In the genomic region with DNA sequence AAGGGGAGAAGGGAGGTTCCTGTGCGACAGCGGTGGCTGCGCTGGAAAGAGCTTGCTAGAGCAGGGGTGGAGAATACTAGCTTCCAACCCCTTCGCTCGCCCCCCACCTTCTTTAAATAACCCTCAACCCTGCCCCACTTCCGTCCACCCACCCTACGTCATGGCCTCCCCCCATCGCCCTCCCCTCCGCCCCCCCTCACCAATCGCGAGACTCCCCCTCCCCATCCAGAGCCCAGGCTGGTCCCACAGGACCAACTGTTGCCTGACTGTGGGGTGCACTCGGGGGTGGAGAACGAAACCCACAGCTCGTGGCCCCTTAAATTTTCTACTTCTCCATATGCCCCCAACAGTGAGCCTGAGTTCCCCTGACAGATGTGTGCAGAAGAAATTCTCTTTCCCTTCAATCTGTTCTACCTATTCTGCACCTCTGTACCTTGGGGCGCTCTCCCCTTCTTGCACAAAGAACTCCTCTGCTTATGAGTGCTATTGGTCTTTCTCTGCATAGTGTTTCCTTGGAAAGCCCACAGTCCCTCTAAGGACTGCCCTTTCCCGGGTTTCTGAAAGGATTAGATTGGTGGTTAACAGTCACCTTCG, we compare ENCODE assay signal across 8 mouse cellular contexts. TPM values are rescaled to one million over a fixed set of nuclear protein-coding genes. Genes with fewer than 3 reads are reported as not detected.
DNase-seq lines count a peak whose midpoint lies in the region; ATAC-seq lines count a peak whose summit lies in the region.

A gene (minus strand): TSS at position 544 of the 594 bp plus-strand sequence.

- no peak for DNase-seq in kidney, adult 8-10 months
- DNase-seq in adrenal gland, adult 2 months, result no peak
- DNase-seq in forebrain, embryonic 10.5 days (ENCODE audit: extremely low spot score, low spot score), result no peak
- no peak for DNase-seq in layer of hippocampus, postnatal 36 days
- no peak for DNase-seq in MN1 (ENCODE audit: low spot score)
- no peak for DNase-seq in spleen, postnatal 4 days (ENCODE audit: low spot score in 2 of 2)

- H3K9ac ChIP-seq in kidney, embryonic 15.5 days, result peak within 1 kb of the TSS; percentile 60
- peak within 1 kb of the TSS; percentile 84 for H3K9ac ChIP-seq in midbrain, embryonic 16.5 days (ENCODE audit: low read depth, low read length)

- H3K4me2 ChIP-seq in kidney, embryonic 15.5 days, result peak within 1 kb of the TSS; percentile 74
- peak within 1 kb of the TSS; percentile 66 for H3K4me2 ChIP-seq in midbrain, embryonic 16.5 days (ENCODE audit: low read length)

- 33% methylated on average over 17 of the region's 17 CpGs for WGBS in kidney, embryonic 15.5 days
- 18% methylated on average over 11 of the region's 17 CpGs for WGBS in forebrain, embryonic 10.5 days
- 28% methylated on average over 13 of the region's 17 CpGs for WGBS in midbrain, embryonic 16.5 days

- H3K9me3 ChIP-seq in kidney, embryonic 15.5 days (replicated peaks), result no peaks in the 10 kb centered on the region
- H3K9me3 ChIP-seq in forebrain, embryonic 10.5 days, result no peaks in the 10 kb centered on the region
- H3K9me3 ChIP-seq in midbrain, embryonic 16.5 days (replicated peaks; ENCODE audit: control insufficient read depth, low read length, poor library complexity, severe bottlenecking), result no peaks in the 10 kb centered on the region

- H3K4me3 ChIP-seq in kidney, embryonic 15.5 days (replicated peaks), result peak within 1 kb of the TSS; percentile 61
- peak within 1 kb of the TSS; percentile 67 for H3K4me3 ChIP-seq in forebrain, embryonic 10.5 days
- peak within 1 kb of the TSS; percentile 64 for H3K4me3 ChIP-seq in midbrain, embryonic 16.5 days (ENCODE audit: low read depth, low read length)

- H3K27me3 ChIP-seq in kidney, embryonic 15.5 days, result no peaks in the 10 kb centered on the region
- H3K27me3 ChIP-seq in forebrain, embryonic 10.5 days (ENCODE audit: poor library complexity, severe bottlenecking), result 0 out of 2 replicates have a peak, but pooled peaks cover 4% of the 10 kb centered on the region
- no peaks in the 10 kb centered on the region for H3K27me3 ChIP-seq in midbrain, embryonic 16.5 days (ENCODE audit: control insufficient read depth, insufficient read depth, low read depth, low read length)

- peak within 1 kb of the TSS; percentile 45; the same call in 1 of the 2 replicates for H3K27ac ChIP-seq in kidney, embryonic 15.5 days
- peak within 1 kb of the TSS; percentile 86 for H3K27ac ChIP-seq in forebrain, embryonic 10.5 days
- peak within 1 kb of the TSS; percentile 93 for H3K27ac ChIP-seq in midbrain, embryonic 16.5 days (ENCODE audit: low read length)

- peak; percentile 76; the same call in 1 of the 2 replicates for ATAC-seq in kidney, embryonic 15.5 days (replicated peaks; ENCODE audit: low FRiP score)
- ATAC-seq in midbrain, embryonic 16.5 days, result peak; percentile 88

- H3K36me3 ChIP-seq in kidney, embryonic 15.5 days, result no peaks in the 10 kb centered on the region
- H3K36me3 ChIP-seq in forebrain, embryonic 10.5 days (replicated peaks), result no peaks in the 10 kb centered on the region
- H3K36me3 ChIP-seq in midbrain, embryonic 16.5 days (ENCODE audit: control insufficient read depth, insufficient read depth, low read length), result no peaks in the 10 kb centered on the region

- H3K4me1 ChIP-seq in kidney, embryonic 15.5 days, result no peaks in the 10 kb centered on the region
- peaks cover 5% of the 10 kb centered on the region for H3K4me1 ChIP-seq in forebrain, embryonic 10.5 days
- H3K4me1 ChIP-seq in midbrain, embryonic 16.5 days (ENCODE audit: control insufficient read depth, insufficient read depth, low read length), result no peaks in the 10 kb centered on the region

RNA-seq across cellular contexts. Expression of the gene that starts here (rescaled TPM):
- polyA plus RNA-seq in kidney, embryonic 15.5 days (2015; fragmentation: Nextera tagmentation; extraction: Ambion mirVana), result 24.9 and 26.7 TPM in 2 replicates
- total RNA-seq in adrenal gland, adult 2 months (2021), result 10 to 100 TPM; 19.2 to 49.3 TPM
- 4.6 and 5.6 TPM in 2 replicates for polyA plus RNA-seq in adrenal gland, adult 2 months (2012; rRNA removed)
- 14.1 and 15.5 TPM in 2 replicates for polyA plus RNA-seq in forebrain, embryonic 10.5 days (2016; fragmentation: Nextera tagmentation; extraction: Ambion mirVana)
- total RNA-seq in layer of hippocampus, postnatal 36 days (2021), result 10 to 100 TPM; 36.6 to 38.0 TPM
- polyA plus RNA-seq in midbrain, embryonic 16.5 days (2015; fragmentation: Nextera tagmentation; extraction: Ambion mirVana), result 39.5 and 44.5 TPM in 2 replicates
